Mouse (Mus musculus) hindbrain, embryonic 13.5 days (tissue): ENCODE results near the gene Ddx20. TPM values are rescaled to one million over a fixed set of nuclear protein-coding genes. Genes with fewer than 3 reads are reported as not detected.

Source experiments
- ATAC-seq: fragments of 200-750 bp; cut with Nextera tagmentation; 2 replicates; pipeline ENCODE4 v1.8.0; 2017; ENCODE audit warnings: moderate TSS enrichment; ENCODE audit not compliant: low FRiP score
- H3K27ac ChIP-seq: fragments of 300-500 bp; sonication (generic); 2 replicates; pipeline ENCODE4 v1.5.1; 2015; ENCODE audit warnings: inconsistent platforms, mild to moderate bottlenecking, moderate library complexity
- H3K27me3 ChIP-seq: fragments of 300-500 bp; sonication (generic); 2 replicates; pipeline ENCODE4 v1.6.1; 2015; ENCODE audit warnings: mild to moderate bottlenecking, inconsistent platforms
- H3K36me3 ChIP-seq: fragments of 300-500 bp; sonication (generic); 2 replicates; pipeline ENCODE4 v1.6.1; 2015; ENCODE audit warnings: mild to moderate bottlenecking, inconsistent platforms
- H3K4me1 ChIP-seq: fragments of 300-500 bp; sonication (generic); replicated peaks from 2 replicates; pipeline ENCODE4 v1.6.1; 2015; ENCODE audit warnings: inconsistent platforms
- H3K4me2 ChIP-seq: fragments of 300-500 bp; sonication (generic); 2 replicates; pipeline ENCODE4 v1.6.1; 2015; ENCODE audit warnings: inconsistent platforms, mild to moderate bottlenecking, moderate library complexity
- H3K4me3 ChIP-seq: fragments of 300-500 bp; sonication (generic); 2 replicates; pipeline ENCODE4 v1.5.1; 2015; ENCODE audit warnings: mild to moderate bottlenecking, inconsistent platforms
- H3K9ac ChIP-seq: fragments of 300-500 bp; sonication (generic); 2 replicates; pipeline ENCODE4 v1.6.1; 2015; ENCODE audit warnings: mild to moderate bottlenecking, inconsistent platforms
- H3K9me3 ChIP-seq: fragments of 300-500 bp; sonication (generic); 2 replicates; pipeline ENCODE4 v1.6.1; 2016; ENCODE audit warnings: inconsistent platforms
- WGBS: fragments of 180-500 bp; shearing (Covaris S2); methylation state at CpG from one replicate; pipeline ENCODE4 v1.1.7; 2015; 5-methylcytosine and 5-hydroxymethylcytosine counted together
- polyA plus RNA-seq: library from polyadenylated mRNA; unstranded; fragments of >200 nt; fragmentation: Nextera tagmentation; extraction: Ambion mirVana; gene quantifications from 2 replicates; pipeline ENCODE4 v1.2.1, GENCODE M21; 2015

The Ddx20 gene
- polyA plus RNA-seq, 1 experiment from 2014 or later: 27.4 TPM

DNA sequence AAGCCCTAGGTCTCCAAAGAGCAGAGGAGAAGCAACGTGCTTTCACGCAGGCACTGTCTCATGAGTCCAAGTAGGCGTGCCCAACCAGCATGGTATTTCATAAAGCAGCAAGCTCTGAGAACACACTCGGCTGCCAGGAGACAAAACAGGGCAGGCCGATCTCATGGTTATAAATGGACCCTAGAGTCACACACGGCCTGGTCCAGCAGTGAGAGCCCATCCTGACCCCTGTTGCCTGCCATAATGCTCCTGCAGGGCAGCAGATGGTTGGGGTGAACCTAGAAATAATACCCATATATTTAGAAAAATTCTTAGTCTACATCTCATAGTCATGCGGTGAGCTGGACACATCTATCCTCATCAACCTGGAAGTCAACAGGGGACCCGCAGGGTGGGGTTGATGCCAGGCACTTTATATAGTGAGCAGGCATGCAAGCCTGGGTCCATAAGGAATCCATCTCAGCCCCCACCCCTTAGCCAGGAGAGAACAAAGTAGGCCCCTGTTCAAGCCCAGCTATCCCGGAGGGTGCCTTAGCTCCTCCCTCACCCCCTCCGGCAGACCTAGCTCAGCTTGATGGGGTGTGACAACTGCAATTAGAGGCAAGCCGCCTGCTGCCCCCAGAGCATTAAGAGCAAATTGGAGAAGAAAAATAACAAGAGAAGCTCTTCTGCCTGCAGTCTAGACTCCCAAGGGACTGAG, 30.6 kb upstream of the Ddx20 start:
- peak overlapping the region; percentile 56 for H3K27ac ChIP-seq
- 44% methylated on average over 11 of the region's 11 CpGs for WGBS

DNA sequence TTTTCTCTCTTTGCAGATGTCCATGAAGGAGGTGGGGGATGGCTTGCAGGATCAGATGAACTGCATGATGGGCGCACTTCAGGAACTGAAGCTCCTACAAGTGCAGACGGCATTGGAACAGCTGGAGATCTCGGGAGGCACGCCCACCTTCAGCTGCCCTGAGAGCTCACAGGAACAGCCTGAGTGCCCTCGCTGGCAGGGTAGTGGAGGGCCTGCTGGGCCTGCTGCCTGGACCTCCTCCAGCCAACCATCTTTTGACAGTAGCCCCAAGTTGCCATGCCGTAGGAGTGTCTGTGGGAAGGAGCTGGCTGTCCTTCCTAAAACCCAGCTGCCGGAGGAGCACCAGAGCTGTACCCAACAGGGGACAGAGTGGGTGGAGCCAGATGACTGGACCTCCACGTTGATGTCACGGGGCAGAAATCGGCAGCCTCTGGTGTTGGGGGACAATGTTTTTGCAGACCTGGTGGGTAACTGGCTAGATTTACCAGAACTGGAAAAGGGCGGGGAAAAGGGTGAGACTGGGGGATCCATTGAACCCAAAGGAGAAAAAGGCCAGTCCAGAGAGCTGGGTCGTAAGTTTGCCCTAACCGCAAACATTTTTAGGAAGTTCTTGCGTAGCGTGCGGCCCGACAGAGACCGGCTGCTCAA, 29.1 kb upstream of the Ddx20 start:
- Histone ChIP-seq H3K9ac (no peak overlapping the region), H3K4me3 (no peak overlapping the region), H3K4me2 (no peak overlapping the region), H3K4me1 (peaks cover 59% of the 10 kb centered on the region), H3K9me3 (no peaks in the 10 kb centered on the region), H3K27me3 (0 out of 2 replicates have a peak, but pooled peaks cover 4% of the 10 kb centered on the region), H3K36me3 (no peaks in the 10 kb centered on the region), H3K27ac (no peak overlapping the region)
- 59% methylated on average over 18 of the region's 18 CpGs for WGBS
- no peak for ATAC-seq

More for the DNA sequence above, 30.6 kb upstream of the Ddx20 start:
- no peak overlapping the region for H3K4me3 ChIP-seq
- ATAC-seq: peak; percentile 70
- H3K27me3 ChIP-seq: 0 out of 2 replicates have a peak, but pooled peaks cover 4% of the 10 kb centered on the region
- no peak overlapping the region for H3K4me2 ChIP-seq
- H3K9me3 ChIP-seq: no peaks in the 10 kb centered on the region
- H3K36me3 ChIP-seq: no peaks in the 10 kb centered on the region
- no peak overlapping the region for H3K9ac ChIP-seq
- peaks cover 56% of the 10 kb centered on the region for H3K4me1 ChIP-seq

DNA sequence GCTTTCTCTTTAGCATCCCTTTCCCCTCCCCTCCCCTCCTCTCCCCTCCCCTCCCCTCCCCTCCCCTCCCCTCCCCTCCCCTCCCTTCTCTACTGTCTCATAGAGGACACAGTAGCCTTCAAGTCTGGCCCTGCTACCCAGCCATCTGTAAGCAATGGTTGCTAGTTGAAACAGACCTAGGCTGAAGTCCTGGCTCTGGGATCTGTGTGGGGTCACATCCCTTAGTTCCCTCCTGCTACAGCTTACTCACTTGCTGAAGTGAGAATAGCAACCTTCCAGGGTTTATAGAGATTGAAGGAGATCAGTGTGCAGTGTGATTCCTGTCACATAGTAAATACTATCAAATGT, 27.4 kb upstream of the Ddx20 start:
- Histone ChIP-seq H3K9me3 (no peaks in the 10 kb centered on the region), H3K4me1 (peaks cover 60% of the 10 kb centered on the region), H3K27me3 (0 out of 2 replicates have a peak, but pooled peaks cover 4% of the 10 kb centered on the region), H3K9ac (no peak overlapping the region), H3K4me2 (no peak overlapping the region), H3K4me3 (no peak overlapping the region), H3K27ac (no peak overlapping the region), H3K36me3 (no peaks in the 10 kb centered on the region)
- ATAC-seq: no peak

DNA sequence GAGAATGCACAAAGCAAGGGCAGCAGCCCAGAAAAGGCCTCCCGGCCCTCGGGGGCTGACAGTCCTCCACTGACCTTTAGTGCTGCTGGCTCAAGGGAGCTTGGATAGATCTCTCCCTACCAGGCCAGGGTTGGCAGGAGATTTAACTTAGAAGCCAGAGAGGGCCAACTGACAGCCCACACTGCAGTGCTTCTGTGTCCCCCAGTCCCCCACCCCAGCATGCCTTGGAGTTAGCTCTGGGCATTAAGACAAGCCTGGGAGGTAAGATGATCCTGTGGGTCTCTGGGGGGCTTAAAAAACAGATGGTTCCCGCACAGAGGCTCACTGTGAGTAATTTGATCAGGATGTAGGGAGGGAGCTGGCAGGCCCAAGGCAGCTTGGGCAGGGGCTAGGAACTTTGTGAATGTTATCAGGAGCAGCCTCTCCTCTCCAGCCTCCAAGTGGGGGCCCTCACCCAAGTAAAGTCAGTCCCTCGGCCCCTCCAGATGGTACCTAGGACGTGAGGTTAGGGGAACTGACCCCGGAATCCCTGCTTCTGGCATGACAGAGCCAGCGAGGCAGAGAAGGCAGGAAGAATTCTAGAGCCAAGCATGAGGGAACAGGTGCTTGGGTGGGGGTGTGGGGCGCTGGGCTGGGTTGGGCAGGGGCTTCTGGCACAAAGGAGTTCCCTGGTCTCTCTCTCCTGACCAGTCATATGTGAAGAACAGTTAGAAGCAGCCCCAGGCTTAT, 26.9 kb upstream of the Ddx20 start:
- no peak overlapping the region for H3K4me2 ChIP-seq
- no peak overlapping the region for H3K9ac ChIP-seq
- peaks cover 56% of the 10 kb centered on the region for H3K4me1 ChIP-seq
- WGBS: 17% methylated on average over 8 of the region's 8 CpGs
- no peak overlapping the region for H3K4me3 ChIP-seq
- no peaks in the 10 kb centered on the region for H3K9me3 ChIP-seq
- peak; percentile 47 for ATAC-seq
- 0 out of 2 replicates have a peak, but pooled peaks cover 4% of the 10 kb centered on the region for H3K27me3 ChIP-seq
- no peaks in the 10 kb centered on the region for H3K36me3 ChIP-seq
- H3K27ac ChIP-seq: peak overlapping the region; percentile 32; the same call in 1 of the 2 replicates

DNA sequence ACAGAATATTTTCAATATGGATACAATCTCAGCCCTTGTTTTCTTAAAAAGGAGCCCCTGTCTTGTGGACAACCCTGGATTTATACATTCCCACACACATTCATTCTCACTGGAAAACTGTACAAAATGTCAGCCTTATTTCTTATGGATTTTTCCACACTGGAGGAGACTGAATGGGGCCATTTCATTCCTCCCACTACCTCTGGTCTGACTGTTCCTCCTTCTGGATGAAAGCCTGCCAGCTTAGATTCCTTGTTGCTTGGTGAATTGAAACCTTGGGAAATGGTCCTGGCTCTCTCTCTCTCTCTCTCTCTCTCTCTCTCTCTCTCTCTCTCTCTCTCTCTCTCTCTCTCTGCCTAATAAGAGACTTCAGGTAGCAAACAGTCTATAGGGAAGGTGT, 25.5 kb upstream of the Ddx20 start:
- Histone ChIP-seq H3K4me3 (no peak overlapping the region), H3K9me3 (no peaks in the 10 kb centered on the region), H3K27ac (no peak overlapping the region), H3K9ac (no peak overlapping the region), H3K4me2 (no peak overlapping the region), H3K27me3 (peaks cover 7% of the 10 kb centered on the region; the same call in 1 of the 2 replicates), H3K36me3 (no peaks in the 10 kb centered on the region), H3K4me1 (peaks cover 43% of the 10 kb centered on the region)
- ATAC-seq: no peak

DNA sequence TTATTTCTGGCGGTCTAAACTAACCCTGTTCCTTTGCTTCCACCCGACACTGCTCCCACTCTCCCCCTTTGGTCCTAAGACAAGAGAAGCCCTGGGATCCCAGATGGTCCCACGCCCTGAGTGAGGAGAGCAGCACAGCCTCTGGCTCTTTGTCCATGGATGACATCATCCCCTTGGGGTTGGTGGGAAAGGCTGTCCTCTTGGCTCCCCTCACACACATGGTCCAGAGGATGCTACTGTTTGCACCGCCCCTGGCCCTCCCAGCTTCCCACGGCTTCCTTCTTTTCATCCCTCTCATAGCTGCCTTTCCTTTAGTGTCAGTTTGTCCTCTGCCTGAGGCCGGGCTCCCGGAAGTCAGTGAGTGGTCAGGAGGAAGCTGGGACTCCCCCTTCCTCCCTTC, 24.4 kb upstream of the Ddx20 start:
- no peak for ATAC-seq
- peaks cover 17% of the 10 kb centered on the region for H3K27me3 ChIP-seq
- no peak overlapping the region for H3K27ac ChIP-seq
- no peaks in the 10 kb centered on the region for H3K9me3 ChIP-seq
- H3K36me3 ChIP-seq: no peaks in the 10 kb centered on the region
- WGBS: 65% methylated on average over 7 of the region's 7 CpGs
- no peak overlapping the region for H3K4me3 ChIP-seq
- peaks cover 42% of the 10 kb centered on the region for H3K4me1 ChIP-seq
- no peak overlapping the region for H3K4me2 ChIP-seq
- H3K9ac ChIP-seq: no peak overlapping the region

DNA sequence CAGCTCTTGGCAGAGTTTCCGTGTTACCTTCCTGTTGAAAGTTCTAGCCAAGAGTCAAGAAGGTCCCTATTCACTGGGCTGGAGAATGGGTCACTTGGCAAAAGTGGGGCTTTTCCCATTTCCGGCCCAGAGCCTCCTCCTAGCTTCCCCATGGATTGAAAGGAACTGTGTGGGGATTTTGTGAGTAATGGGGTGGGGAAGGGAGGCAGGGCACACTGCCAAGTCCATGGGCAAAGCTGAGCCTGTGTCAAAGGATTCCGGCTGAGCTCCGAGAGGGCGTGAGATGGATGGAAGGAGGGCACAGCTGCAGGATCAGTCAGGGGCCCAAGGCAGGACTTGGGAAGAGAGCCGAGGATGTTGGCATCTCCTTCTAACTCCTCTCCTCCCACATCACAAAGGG, 22.9 kb upstream of the Ddx20 start:
- Histone ChIP-seq H3K27me3 (peaks cover 23% of the 10 kb centered on the region), H3K4me2 (no peak overlapping the region), H3K36me3 (no peaks in the 10 kb centered on the region), H3K9me3 (no peaks in the 10 kb centered on the region), H3K9ac (no peak overlapping the region), H3K4me1 (peaks cover 47% of the 10 kb centered on the region), H3K27ac (no peak overlapping the region), H3K4me3 (no peak overlapping the region)
- WGBS: 51% methylated on average over 6 of the region's 6 CpGs
- peak; percentile 59; the same call in 1 of the 2 replicates for ATAC-seq

DNA sequence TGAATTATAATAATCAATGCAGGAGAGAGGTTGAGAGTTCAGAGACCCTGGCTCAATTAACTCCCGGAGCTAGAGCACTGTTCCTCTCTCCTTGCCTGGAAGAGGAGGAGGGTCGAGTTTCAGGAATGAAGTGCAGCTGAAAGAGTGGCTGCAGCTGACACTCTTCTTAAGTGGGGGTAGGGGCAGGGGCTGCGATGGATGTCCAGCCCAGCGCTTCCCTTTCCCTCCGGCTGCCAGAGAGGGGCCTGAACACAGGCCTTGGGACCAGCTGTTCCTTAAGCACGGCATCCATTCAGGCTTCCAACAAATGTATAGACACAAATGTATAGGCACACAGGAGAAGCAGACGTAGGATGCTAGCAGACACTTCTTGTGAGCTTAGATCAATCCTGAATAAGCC, 20.2 kb upstream of the Ddx20 start:
- no peak overlapping the region for H3K4me3 ChIP-seq
- peaks cover 49% of the 10 kb centered on the region for H3K4me1 ChIP-seq
- peak overlapping the region; percentile 33 for H3K4me2 ChIP-seq
- peaks cover 36% of the 10 kb centered on the region for H3K27me3 ChIP-seq
- no peak overlapping the region for H3K27ac ChIP-seq
- ATAC-seq: no peak
- no peaks in the 10 kb centered on the region for H3K9me3 ChIP-seq
- no peaks in the 10 kb centered on the region for H3K36me3 ChIP-seq
- WGBS: 16% methylated on average over 7 of the region's 7 CpGs
- H3K9ac ChIP-seq: no peak overlapping the region

DNA sequence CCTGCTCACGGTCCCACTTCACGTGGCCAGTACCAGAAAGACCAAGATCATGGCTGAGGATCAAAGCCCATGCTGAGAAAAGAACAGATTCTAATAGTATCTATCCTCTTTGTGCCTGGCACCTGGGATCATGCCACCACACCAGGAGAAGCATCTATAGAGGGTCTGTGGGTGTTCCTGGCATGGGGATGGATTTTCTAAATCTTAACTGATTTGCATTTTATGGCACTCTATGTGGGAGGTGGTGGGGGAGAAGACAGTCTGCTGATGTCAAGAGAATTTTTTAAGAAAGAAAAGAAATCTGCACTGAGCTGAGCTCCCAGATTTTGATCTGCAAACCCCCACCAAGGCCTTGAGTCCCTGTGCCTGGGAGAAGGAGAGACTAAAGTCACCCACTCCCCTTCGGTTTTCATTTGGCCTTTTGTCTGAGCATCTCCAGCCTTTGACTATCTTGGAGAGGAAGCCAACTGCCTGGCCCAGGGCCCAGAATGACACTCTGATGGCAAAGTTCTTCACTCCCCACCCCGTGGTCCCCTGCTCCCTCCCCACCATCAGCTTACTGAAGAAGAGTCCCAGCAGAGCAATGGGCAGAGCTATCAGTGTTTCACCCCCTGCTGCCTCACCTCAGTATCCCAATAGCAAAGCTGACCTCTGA, 19.1 kb upstream of the Ddx20 start:
- peaks cover 46% of the 10 kb centered on the region for H3K27me3 ChIP-seq
- peak overlapping the region; percentile 56 for H3K4me3 ChIP-seq
- WGBS: 44% methylated on average over 4 of the region's 4 CpGs
- no peaks in the 10 kb centered on the region for H3K36me3 ChIP-seq
- H3K4me1 ChIP-seq: peaks cover 45% of the 10 kb centered on the region
- H3K4me2 ChIP-seq: peak overlapping the region; percentile 99
- ATAC-seq: no peak
- no peak overlapping the region for H3K27ac ChIP-seq
- H3K9me3 ChIP-seq: no peaks in the 10 kb centered on the region
- 0 out of 2 replicates have a peak overlapping the region, but pooled peaks have one; percentile 79 for H3K9ac ChIP-seq

DNA sequence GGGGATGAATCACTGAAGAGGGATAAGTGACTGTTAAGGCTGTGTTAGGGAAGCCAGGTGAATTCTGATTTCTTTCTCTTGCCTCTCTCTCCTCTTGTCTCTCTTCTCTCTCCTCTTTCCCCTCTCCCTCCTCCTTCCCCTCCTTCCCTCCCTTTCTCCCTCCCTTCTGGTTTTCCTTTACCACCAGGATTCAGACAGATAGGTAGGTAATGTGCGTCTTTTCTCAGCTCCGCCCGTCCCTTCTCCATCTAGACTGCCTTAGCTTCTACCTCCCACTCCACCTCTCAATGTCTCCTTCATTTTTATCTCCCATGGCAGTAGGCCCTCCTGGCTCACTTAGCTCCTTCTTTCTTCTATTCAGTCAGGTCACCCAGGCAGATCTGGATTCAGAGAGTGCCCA, 18.2 kb upstream of the Ddx20 start:
- Histone ChIP-seq H3K9ac (peak overlapping the region; percentile 79), H3K4me3 (peak overlapping the region; percentile 56), H3K36me3 (no peaks in the 10 kb centered on the region), H3K4me1 (peaks cover 43% of the 10 kb centered on the region), H3K4me2 (peak overlapping the region; percentile 99), H3K27me3 (peaks cover 48% of the 10 kb centered on the region), H3K27ac (peak overlapping the region; percentile 66; the same call in 1 of the 2 replicates), H3K9me3 (no peaks in the 10 kb centered on the region)
- ATAC-seq: no peak
- WGBS: 18% methylated on average over 3 of the region's 3 CpGs

DNA sequence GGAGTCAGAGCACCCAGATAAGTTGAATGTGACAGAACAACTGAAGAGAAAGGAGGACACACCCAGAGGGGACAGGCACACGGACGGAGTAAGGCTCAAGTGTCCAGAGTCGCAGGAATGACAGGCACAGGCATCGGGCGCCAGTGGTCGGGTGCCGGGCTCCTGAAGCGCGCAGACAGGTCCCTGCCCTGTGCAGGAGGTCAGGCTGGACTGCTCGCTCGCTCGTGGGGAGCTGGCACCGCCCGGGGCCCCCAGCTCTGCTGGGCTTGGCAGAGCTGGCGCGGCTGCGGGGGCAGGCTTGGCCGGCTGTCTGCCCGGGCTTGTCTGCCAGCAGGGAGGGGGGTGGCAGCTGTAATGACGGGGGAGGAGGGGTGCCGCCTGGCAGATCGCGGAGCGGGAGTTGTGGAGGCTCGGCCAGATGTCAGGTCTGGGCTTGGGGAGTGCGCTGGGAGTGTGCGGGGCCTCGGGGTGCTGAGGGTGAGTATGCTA, 17.7 kb upstream of the Ddx20 start:
- H3K9me3 ChIP-seq: no peaks in the 10 kb centered on the region
- H3K4me1 ChIP-seq: peaks cover 38% of the 10 kb centered on the region
- H3K9ac ChIP-seq: peak overlapping the region; percentile 79
- H3K27ac ChIP-seq: peak overlapping the region; percentile 66
- ATAC-seq: peak; percentile 73
- 0% methylated on average over 28 of the region's 28 CpGs for WGBS
- peaks cover 48% of the 10 kb centered on the region for H3K27me3 ChIP-seq
- no peaks in the 10 kb centered on the region for H3K36me3 ChIP-seq
- H3K4me2 ChIP-seq: peak overlapping the region; percentile 99
- peak overlapping the region; percentile 56 for H3K4me3 ChIP-seq
